Mouse (Mus musculus): Measurements from ENCODE around the gene Gm10226.
"Not testable (repeated sequence)": the region's sequence is repeated elsewhere in the genome, so short reads cannot be mapped to it uniquely, and the experiment has no call there.

Gm10226 gene

GRCm38 (mm10) chr17:21691560-21691959, at the start of gene Gm10226:
Gene Gm10226 (plus strand): TSS chr17:21691860.
- DNase-seq (ENCODE audit: low read depth, low spot score), result no peak
- H3K36me3 ChIP-seq (ENCODE audit: control insufficient read depth, insufficient read depth, low read length, poor library complexity, severe bottlenecking), result peaks cover 2% of the 10 kb centered on the region; the same call in 1 of the 2 replicates
- H3K27me3 ChIP-seq (ENCODE audit: control insufficient read depth, insufficient read depth, low read length, poor library complexity, severe bottlenecking), result no peaks in the 10 kb centered on the region

- Histone ChIP-seq H3K36me3 (ENCODE audit: control insufficient read depth, insufficient read depth, low read length, poor library complexity, severe bottlenecking) (no peaks in the 10 kb centered on the region), H3K27me3 (ENCODE audit: control insufficient read depth, insufficient read depth, low read length, poor library complexity, severe bottlenecking) (no peaks in the 10 kb centered on the region)
- no peak for DNase-seq (ENCODE audit: low read depth, low spot score)
These were observed 42.9 kb upstream of the Gm10226 start for GRCm38 (mm10) chr17:21648791-21649190.

- Histone ChIP-seq H3K27me3 (ENCODE audit: control insufficient read depth, insufficient read depth, low read length, poor library complexity, severe bottlenecking) (no peaks in the 10 kb centered on the region), H3K36me3 (ENCODE audit: control insufficient read depth, insufficient read depth, low read length, poor library complexity, severe bottlenecking) (no peaks in the 10 kb centered on the region)
- peak; percentile 70 for DNase-seq (ENCODE audit: low read depth, low spot score)
These were observed 41.7 kb upstream of the Gm10226 start for GRCm38 (mm10) chr17:21649936-21650335.

GRCm38 (mm10) chr17:21650364-21650907, 41.2 kb upstream of the Gm10226 start, which contains the start of gene Zfp983:
Gene Zfp983 (plus strand): TSS chr17:21650624.
- H3K27me3 ChIP-seq (ENCODE audit: control insufficient read depth, insufficient read depth, low read length, poor library complexity, severe bottlenecking); H3K36me3 ChIP-seq (ENCODE audit: control insufficient read depth, insufficient read depth, low read length, poor library complexity, severe bottlenecking): not testable (repeated sequence)
- DNase-seq (ENCODE audit: low read depth, low spot score), result peak; percentile 95

GRCm38 (mm10) chr17:21678826-21679225, 12.8 kb upstream of the Gm10226 start:
- DNase-seq (ENCODE audit: low read depth, low spot score), result peak; percentile 0
- H3K27me3 ChIP-seq (ENCODE audit: control insufficient read depth, insufficient read depth, low read length, poor library complexity, severe bottlenecking); H3K36me3 ChIP-seq (ENCODE audit: control insufficient read depth, insufficient read depth, low read length, poor library complexity, severe bottlenecking): not testable (repeated sequence)

- peak; percentile 96 for DNase-seq (ENCODE audit: low read depth, low spot score)
- no peaks in the 10 kb centered on the region for H3K36me3 ChIP-seq (ENCODE audit: control insufficient read depth, insufficient read depth, low read length, poor library complexity, severe bottlenecking)
- no peaks in the 10 kb centered on the region for H3K27me3 ChIP-seq (ENCODE audit: control insufficient read depth, insufficient read depth, low read length, poor library complexity, severe bottlenecking)
These were observed 12.2 kb upstream of the Gm10226 start for GRCm38 (mm10) chr17:21679273-21680018.

GRCm38 (mm10) chr17:21680019-21680376, 11.7 kb upstream of the Gm10226 start:
- not testable (repeated sequence) for H3K27me3 ChIP-seq (ENCODE audit: control insufficient read depth, insufficient read depth, low read length, poor library complexity, severe bottlenecking); H3K36me3 ChIP-seq (ENCODE audit: control insufficient read depth, insufficient read depth, low read length, poor library complexity, severe bottlenecking); DNase-seq (ENCODE audit: low read depth, low spot score)

GRCm38 (mm10) chr17:21693342-21693741, 1.7 kb downstream of the Gm10226 start:
- H3K27me3 ChIP-seq (ENCODE audit: control insufficient read depth, insufficient read depth, low read length, poor library complexity, severe bottlenecking), result no peaks in the 10 kb centered on the region
- DNase-seq (ENCODE audit: low read depth, low spot score), result no peak
- peaks cover 2% of the 10 kb centered on the region; the same call in 1 of the 2 replicates for H3K36me3 ChIP-seq (ENCODE audit: control insufficient read depth, insufficient read depth, low read length, poor library complexity, severe bottlenecking)

- no peaks in the 10 kb centered on the region for H3K27me3 ChIP-seq (ENCODE audit: control insufficient read depth, insufficient read depth, low read length, poor library complexity, severe bottlenecking)
- H3K36me3 ChIP-seq (ENCODE audit: control insufficient read depth, insufficient read depth, low read length, poor library complexity, severe bottlenecking), result no peaks in the 10 kb centered on the region
- no peak for DNase-seq (ENCODE audit: low read depth, low spot score)
These were observed 4.4 kb downstream of the Gm10226 start for GRCm38 (mm10) chr17:21696073-21696472.

- Histone ChIP-seq H3K27me3 (ENCODE audit: control insufficient read depth, insufficient read depth, low read length, poor library complexity, severe bottlenecking) (no peaks in the 10 kb centered on the region), H3K36me3 (ENCODE audit: control insufficient read depth, insufficient read depth, low read length, poor library complexity, severe bottlenecking) (no peaks in the 10 kb centered on the region)
- DNase-seq (ENCODE audit: low read depth, low spot score), result no peak
These were observed 10.9 kb downstream of the Gm10226 start for GRCm38 (mm10) chr17:21702281-21703240.

- no peak for DNase-seq (ENCODE audit: low read depth, low spot score)
- Histone ChIP-seq H3K36me3 (ENCODE audit: control insufficient read depth, insufficient read depth, low read length, poor library complexity, severe bottlenecking) (no peaks in the 10 kb centered on the region), H3K27me3 (ENCODE audit: control insufficient read depth, insufficient read depth, low read length, poor library complexity, severe bottlenecking) (no peaks in the 10 kb centered on the region)
These were observed 11.8 kb downstream of the Gm10226 start for GRCm38 (mm10) chr17:21703414-21703813.

- H3K36me3 ChIP-seq (ENCODE audit: control insufficient read depth, insufficient read depth, low read length, poor library complexity, severe bottlenecking), result 0 out of 2 replicates have a peak, but pooled peaks cover 2% of the 10 kb centered on the region
- H3K27me3 ChIP-seq (ENCODE audit: control insufficient read depth, insufficient read depth, low read length, poor library complexity, severe bottlenecking), result no peaks in the 10 kb centered on the region
- peak; percentile 58 for DNase-seq (ENCODE audit: low read depth, low spot score)
These were observed 15.8 kb downstream of the Gm10226 start, which contains the start of gene Zfp760 for GRCm38 (mm10) chr17:21707343-21707996. Gene Zfp760 (plus strand): TSS chr17:21707741.

GRCm38 (mm10) chr17:21708401-21708800, 16.7 kb downstream of the Gm10226 start:
- Histone ChIP-seq H3K27me3 (ENCODE audit: control insufficient read depth, insufficient read depth, low read length, poor library complexity, severe bottlenecking) (no peaks in the 10 kb centered on the region), H3K36me3 (ENCODE audit: control insufficient read depth, insufficient read depth, low read length, poor library complexity, severe bottlenecking) (0 out of 2 replicates have a peak, but pooled peaks cover 2% of the 10 kb centered on the region)
- no peak for DNase-seq (ENCODE audit: low read depth, low spot score)

GRCm38 (mm10) chr17:21730495-21730894, 38.8 kb downstream of the Gm10226 start, which contains the start of gene Zfp229:
Gene Zfp229 (plus strand): TSS chr17:21730795.
- not testable (repeated sequence) for H3K27me3 ChIP-seq (ENCODE audit: control insufficient read depth, insufficient read depth, low read length, poor library complexity, severe bottlenecking); DNase-seq (ENCODE audit: low read depth, low spot score)

More at GRCm38 (mm10) chr17:21730495-21730894, 38.8 kb downstream of the Gm10226 start, which contains the start of gene Zfp229:
- not testable (repeated sequence) for H3K36me3 ChIP-seq (ENCODE audit: control insufficient read depth, insufficient read depth, low read length, poor library complexity, severe bottlenecking)
